Mouse (Mus musculus) ES-E14 (cell line): Measurements from ENCODE around the gene Mad2l1.

ENCODE experiments used
- MAFK ChIP-seq: IDR thresholded peaks from 2 replicates; pipeline ENCODE4 v1.6.1; 2014; ENCODE audit warnings: mild to moderate bottlenecking, low read depth, low read length, inconsistent platforms; ENCODE audit not compliant: insufficient read depth
- ZC3H11A ChIP-seq: IDR thresholded peaks from 2 replicates; pipeline ENCODE4 v1.6.1; 2012; ENCODE audit warnings: low read depth, mild to moderate bottlenecking, inconsistent platforms, low read length, borderline replicate concordance
- ZNF384 ChIP-seq: IDR thresholded peaks from 2 replicates; pipeline ENCODE4 v1.6.1; 2012; ENCODE audit warnings: low read depth, low read length, inconsistent platforms

DNA sequence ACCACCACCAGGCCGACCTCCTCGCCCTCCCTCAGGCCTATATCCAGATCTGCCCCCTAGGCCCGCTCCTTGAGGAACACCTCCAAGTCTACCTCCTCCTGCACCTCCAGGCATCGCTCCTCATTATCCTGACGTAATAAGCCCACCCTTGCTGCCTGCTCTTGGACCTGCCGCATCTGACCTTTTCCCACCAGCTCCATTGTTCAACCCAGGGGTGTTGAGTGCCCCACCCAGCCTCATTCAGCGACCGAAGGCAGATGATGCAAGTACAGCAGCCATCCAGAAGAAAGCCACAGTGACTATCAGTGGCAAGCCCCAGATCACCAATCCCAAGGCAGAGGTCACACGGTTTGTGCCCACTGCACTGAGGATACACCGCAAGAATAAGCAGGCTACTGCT, 6.8 kb upstream of the Mad2l1 start:
- TF ChIP-seq ZC3H11A (no peak), ZNF384 (no peak), MAFK (no peak)
